Mouse (Mus musculus) erythroblast, adult 5-6 weeks (primary cell): ENCODE data around the gene Nedd9. TPM values are rescaled to one million over a fixed set of nuclear protein-coding genes. Genes with fewer than 3 reads are reported as not detected.
A peak's percentile ranks its signal among the peaks of the same experiment; 100 is the strongest.

ENCODE experiments used
- ATAC-seq: replicated peaks from 2 replicates; pipeline ENCODE4 v1.8.0; 2016; ENCODE audit warnings: moderate number of reproducible peaks, mild to moderate bottlenecking, moderate TSS enrichment, inconsistent platforms; ENCODE audit not compliant: poor library complexity, low FRiP score, severe bottlenecking
- total RNA-seq, 2 experiments: library from RNA; stranded (forward) in 1 of 2; stranded (reverse) in 1 of 2; fragments of 150-400 nt in 1 of 2; fragments of 200-764, 138-1000 nt in 1 of 2; gene quantifications; 2 replicates each; pipeline versions ENCODE4 v1.2.3 to v1.2.4; 2015 to 2017; ENCODE audit warnings: low replicate concordance in 2 of 2

Gene Nedd9
- total RNA-seq, 2 experiments from 2014 or later: 13.1 to 14.4 TPM

DNA sequence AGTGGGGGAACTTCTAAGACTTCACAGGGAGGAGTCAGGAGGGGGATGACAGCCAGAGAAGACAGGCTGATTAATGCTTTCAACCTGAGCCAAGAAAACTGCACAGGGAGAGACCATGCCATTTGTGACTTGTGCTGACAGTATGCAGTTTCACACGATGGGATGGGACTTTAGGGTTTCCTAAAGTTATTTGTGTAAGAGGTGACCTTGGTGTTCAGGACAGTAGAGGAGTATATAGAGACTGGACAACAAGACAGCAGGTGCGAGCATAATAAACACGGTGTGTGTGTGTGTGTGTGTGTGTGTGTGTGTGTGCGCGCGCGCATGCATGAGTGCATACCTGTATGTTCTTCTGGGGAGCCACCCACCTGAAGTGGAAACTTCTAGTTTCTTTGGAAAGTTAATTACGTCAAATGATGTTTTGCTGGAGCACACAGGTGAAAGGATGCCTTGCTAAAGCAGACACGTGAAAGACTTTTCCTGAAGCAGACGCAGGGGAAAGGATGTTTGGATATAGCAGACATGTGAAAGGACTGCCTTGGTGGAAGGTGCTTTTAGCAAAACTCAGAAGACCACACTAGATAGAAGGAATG, 29.3 kb downstream of the Nedd9 start:
- no peak for ATAC-seq

DNA sequence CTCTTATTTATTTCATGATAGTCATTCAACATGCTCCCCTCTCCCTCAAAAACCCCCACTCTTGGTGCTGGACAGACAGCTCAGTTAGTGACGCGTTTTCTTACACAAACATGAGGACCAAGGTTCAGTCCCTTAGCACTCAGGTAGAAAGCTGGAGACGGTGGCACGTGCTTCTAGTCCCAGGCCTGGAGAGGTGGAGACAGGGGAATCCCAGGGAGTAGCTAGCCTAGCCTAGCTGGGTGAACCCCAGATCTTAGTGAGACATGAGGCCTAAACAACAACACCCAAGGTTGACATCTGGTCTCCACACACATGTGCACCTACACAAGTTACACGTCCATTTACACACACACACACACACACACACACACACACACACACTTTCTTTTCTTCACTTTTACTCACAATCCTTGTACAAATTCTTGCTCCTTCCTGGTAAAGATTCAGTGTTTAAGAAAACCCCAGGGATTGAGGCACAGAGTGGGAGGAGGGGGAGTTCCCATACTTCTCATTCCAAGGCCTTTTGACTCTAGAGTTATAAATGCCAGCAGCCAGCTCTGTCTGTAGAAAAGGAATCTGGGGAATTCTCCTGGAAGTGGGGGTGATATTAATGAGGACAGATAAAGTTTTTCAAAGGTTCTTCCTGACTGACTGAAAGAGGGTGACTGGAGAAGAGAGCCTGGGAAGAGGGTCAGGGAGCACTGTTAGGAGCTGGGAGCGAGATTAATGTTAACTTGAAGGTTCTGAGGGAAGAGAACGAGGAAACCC, 29.9 kb downstream of the Nedd9 start:
- no peak for ATAC-seq

DNA sequence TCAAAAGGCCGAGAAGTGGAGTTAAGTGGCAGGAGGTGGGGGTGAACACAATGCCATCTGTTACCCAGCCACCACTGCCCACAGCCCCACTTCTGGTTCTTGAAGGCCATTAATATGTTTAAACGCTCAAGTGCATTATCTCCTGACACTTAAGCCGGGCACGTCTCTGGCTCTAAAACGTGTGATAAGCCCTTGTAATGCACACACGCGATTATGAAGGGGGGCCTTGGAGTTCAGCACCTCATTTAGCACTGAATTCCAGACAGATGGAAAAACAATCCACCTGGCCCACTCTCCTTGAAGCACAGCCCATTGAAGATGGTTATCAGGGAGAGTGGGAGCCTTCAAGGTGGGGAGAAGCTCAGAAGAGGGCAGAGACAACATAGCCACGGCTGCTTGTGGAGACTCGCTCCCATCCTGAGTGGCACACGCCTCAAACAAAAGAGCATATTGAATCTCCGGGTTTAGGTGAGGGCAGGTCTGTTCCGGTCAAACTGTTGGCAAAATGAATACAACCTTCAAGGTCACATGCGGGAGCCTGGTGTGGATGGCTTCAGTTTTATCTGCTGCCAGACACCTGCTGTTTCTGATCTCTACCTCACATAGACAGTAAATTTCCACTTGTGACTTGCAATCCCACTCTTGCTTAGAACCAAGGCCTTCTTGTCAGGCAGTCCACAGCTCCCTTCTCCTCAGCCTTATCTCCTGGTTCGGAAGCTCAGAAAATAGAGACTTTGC, 30.7 kb downstream of the Nedd9 start:
- peak; percentile 35 for ATAC-seq

DNA sequence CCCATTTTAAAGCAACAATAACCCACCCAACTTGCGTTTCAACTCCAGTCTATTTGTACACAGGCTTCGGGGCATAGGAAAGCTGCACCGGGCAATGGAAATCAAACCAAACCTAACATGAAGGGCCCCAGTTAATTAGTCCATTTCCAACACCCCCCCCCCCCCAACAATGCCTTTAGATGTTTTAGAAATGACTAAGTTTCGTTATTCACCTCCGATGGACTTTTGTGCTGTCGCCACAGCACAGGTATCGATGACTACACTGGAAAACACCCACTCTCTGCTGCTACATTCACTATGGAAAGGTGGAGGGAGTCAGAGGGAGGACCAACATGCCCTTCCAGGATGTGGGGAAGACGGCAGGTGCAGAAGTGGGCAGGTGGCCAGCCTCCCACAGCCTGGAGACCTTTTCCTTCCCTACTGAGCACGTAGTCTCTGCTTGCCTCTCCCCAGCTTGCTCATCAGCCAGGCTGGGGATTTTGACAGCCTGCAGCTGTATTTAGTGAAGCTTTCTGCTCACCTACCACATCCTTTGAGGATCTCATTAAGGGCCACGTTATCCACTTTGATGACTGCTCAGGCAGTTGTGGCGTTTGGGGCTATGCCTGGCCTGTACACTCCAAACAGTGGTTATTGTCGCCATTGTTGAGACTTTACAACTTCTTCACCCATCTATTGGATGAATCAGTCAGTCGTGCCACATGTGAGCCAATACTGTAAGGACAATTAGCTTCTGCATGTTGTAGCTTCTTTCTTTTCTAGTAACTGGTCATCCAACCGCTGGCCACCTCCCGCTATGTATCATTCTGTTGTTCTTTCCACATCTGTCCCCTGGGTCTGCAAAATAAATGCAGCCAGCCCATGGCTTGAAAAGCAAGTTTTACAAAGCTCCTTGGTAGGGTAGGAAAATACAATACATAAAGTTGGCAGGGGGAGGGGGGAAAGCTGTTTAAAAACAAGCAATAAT, 33.7 kb downstream of the Nedd9 start:
- no peak for ATAC-seq

DNA sequence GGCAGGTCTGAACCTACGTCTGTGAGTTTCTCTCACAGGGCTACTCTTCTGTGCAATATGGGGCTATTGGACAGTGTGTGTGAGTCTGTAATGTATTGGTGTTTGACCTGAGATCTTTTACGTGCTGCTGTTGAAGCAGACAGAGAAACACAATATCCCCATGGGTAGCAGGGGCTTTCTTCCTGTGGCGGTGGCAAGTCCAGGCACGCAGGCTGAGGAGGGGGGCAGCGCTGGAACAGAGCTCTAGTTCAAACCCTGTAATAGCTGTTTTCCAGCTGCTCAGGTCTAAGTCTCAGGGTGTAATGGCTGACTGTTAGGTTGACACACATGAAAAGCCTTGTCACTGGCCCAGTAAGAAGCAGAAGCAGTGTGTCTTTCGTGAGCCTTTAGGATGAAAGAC, 36.3 kb downstream of the Nedd9 start:
- no peak for ATAC-seq

DNA sequence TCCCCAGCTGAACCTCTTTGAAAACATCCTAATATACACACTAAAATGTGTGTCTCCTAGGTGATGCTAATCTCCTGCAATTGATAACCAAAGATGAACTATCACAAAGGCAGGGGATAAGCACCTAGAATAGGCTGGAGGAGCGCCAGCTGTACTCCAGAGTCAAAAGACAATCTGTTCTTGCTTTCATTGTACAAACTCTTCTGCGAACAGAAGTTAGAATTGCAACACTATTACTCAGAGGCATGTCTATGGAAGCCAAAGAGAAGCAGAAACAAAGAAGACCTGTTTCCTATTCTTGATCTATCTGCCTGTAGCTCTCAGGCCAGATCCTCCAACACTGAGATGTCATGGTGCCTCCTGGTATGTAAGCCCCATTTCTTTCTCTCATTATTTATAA, 38.0 kb downstream of the Nedd9 start:
- no peak for ATAC-seq

DNA sequence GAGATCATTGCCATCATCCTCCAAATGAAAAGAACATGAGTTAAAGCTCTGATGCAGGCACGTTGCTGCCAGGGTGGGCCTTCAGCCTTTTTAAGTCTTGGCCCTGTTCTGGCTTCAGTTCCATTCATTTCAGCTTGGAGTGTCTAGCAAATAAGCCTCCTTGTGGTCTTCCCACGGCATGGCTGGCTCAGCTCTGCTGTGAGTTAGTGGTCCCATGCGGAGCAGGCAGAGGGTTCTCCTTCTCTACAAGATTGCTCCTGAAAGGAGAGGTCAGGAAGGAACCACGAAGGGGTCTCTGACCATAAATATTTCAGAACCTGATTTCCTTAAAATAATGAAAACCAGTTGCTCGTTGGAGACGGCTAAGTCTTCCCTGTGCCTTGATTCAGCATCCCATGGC, 40.0 kb downstream of the Nedd9 start:
- no peak for ATAC-seq

DNA sequence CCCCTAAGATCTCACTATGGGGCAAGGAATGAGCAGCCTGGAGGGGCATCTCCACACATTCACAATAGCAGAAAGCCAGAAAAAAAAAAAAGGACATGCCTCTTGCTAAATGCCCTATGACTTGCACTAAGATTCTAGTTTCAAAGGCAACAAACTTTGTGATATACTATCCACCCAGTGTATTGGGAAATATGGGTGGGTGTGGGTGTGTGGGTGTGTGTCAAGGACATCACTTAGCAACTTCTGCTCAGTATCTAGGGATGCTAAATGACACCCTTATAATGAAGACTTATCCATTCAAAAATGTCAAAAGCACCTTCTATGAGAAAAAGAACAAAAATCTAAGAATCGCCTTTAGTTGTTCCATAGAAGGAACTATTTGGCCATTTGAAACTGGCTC, 40.6 kb downstream of the Nedd9 start:
- no peak for ATAC-seq

DNA sequence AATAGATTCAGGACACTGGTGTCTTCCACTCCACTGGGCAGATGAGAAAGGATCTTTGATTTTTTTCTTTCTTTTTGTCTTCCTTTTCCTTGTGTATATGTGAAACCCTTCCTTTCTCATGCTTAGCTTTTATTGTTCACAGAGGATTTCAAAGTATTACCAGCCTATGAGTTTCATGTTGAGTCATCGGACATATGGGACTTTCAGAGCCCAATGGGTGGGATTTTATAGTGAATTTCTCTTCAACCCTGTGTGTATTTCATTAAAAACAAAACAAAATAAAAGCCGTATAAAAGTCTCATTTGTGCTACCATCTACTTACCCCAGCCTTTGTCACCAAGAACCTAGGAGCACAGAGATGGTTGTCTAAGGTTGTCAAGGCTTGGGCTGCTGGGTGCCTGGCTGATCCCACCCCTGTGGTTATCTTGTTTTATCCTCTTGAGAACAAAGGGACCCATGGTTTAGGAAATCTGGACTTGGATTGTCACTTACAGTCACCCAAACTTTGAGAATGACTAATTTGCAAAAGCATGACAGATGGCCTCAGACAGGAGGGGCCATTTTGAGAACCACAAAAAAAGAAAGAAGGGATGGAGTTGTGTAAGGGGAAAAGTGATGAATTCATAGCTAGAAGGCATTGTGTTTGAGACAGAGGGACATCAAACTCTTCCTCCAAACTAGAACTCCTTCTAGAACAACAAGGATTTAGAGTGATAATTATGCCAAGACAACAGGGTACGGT, 41.9 kb downstream of the Nedd9 start:
- no peak for ATAC-seq

DNA sequence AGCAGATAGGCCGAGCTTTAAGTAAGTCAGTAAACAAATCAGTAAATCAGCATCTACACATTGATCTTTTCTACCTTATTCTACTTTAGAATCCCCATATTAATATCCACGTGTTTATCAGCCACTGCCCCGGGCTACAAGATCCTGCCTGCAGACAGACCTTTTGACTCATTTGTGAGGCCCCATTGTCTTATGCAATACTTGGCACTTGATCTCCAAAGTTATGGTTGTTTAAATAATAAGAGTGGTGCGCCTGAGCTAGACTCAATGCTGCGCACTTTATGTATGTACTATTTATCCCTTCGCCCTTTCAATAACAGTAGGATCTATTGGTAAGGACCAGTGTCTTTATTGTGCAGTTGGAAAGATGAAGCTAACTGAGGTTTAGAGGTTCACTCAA, 42.9 kb downstream of the Nedd9 start:
- no peak for ATAC-seq

DNA sequence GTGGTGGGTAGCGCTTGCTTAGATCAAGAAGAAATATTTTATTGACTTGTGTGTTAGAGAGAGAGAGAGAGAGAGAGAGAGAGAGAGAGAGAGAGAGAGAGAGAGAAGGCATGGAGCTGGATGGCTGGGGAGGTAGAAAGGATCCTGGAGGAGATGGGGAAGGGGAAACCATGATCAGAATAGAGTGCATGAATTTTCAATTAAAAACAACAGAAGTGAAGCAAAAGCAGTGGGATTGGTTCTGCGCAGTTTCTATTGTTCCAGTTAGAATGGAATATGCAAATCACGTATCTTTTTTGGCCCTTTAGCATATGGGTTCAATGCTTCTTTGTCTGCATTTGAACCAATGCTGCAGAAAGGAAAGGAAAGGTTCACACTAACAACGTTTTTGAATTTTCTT, 45.0 kb downstream of the Nedd9 start:
- ATAC-seq: no peak

DNA sequence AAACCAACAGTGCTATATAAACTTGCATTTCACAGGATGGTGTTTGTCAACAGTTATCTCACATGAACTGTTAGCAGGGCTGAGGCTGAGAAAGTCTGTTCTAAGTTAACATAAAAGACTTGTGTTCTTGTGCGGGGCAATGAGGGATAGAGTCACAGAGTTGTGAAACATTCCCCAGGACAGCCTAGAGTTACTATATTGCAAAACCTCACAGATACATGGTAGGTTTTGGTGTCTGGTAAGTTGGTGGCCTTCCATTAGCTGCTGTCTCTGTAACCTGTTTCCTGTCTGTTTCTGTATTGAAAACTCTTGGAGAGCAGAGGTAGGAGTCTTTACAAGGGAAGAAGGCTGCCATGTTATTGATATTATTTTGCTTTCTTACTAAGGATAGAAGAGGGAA, 47.0 kb downstream of the Nedd9 start:
- ATAC-seq: no peak

DNA sequence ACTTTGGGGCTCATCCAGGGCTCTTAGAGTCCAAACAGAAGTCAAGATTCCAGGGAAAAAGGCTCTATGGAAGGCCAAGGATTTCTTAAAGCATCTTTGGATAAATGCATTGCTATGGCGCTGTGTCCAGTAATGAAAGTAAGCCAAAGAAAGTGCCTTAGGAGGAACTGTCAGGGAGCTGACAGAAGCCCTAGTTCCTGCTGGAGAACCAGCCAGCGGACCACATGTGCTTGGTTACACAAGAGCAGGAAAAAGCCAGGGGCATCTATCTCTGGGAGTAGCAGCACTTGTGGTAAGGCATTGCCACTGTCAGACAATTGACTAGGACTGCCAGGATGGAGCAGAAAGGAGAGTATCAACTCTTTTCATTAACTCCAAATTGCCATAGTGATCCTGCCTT, 49.8 kb downstream of the Nedd9 start:
- no peak for ATAC-seq

DNA sequence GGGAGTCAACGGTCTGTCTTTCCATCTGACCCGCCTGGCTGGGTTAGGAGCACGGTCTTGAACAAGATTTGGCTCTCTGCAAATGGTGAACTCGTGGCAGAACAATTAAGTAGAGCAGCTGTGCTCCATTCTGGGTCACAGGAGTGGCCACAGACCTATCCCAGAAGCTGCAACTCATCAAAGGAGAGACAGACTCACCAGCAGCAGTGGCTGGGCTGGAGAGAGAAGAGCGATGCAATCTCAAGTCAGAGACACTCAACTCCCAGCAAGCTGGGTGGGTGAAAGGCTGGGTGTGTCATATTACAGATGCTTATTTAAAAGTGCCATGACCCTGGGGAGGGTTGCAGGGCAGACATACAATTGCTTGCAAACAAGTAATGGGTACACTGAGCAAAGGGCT, 50.4 kb downstream of the Nedd9 start:
- ATAC-seq: no peak

DNA sequence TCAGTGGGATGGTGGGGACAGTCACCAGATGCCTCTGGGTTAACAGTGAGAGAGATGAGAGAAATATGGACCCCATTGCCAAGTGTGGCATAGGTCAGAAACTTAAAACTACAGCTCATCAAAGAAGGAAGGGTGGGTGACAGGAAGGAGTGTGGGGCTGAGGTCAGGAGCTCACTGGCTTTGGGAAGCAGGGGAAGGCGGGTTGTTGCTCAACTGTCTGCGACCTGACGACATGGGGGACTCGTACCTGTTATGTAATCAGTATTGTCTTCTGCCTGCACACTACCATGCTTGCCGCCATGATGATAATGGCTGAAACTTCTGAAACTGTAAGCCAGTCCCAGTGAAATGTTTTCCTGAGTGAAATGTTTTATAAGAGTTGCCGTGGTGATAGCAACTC, 54.0 kb downstream of the Nedd9 start:
- ATAC-seq: no peak

DNA sequence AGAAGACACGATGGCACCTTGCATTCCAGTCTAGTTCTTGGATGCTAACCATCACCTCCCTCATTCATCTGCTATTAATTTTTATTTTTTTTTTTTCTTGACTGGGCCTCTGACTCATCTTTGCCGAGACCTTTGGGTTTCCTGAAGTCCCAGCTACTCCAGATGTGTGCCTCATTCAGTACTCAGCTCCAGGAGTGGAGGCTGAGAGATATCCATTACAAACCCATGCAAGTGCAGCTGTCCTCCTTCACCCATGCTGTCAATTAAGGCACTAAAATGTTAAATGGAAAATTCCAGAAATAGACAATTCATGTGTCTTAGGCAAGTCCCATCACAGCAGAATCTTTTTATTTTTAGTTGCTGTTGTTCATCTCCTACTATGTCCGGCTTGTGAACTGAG, 55.4 kb downstream of the Nedd9 start:
- ATAC-seq: no peak

DNA sequence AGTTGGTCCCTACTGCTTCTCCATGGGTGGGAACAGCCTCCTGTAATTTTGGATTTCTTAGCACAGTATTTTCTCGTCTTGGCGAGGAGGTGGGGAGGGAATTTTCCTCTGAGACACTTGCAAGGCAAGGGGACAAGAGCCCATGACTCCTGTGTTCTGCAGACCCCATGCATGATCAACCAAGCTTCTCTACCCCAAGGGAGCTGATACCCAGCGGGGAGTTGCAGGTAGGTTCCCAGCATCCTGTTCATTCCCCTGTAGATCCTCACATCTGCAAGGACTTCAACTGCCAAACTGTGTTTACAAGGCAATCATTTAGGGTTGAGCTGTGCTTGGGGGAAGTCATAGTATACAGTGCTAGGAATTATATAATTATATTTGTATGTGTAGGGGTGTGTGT, 60.1 kb downstream of the Nedd9 start:
- no peak for ATAC-seq

DNA sequence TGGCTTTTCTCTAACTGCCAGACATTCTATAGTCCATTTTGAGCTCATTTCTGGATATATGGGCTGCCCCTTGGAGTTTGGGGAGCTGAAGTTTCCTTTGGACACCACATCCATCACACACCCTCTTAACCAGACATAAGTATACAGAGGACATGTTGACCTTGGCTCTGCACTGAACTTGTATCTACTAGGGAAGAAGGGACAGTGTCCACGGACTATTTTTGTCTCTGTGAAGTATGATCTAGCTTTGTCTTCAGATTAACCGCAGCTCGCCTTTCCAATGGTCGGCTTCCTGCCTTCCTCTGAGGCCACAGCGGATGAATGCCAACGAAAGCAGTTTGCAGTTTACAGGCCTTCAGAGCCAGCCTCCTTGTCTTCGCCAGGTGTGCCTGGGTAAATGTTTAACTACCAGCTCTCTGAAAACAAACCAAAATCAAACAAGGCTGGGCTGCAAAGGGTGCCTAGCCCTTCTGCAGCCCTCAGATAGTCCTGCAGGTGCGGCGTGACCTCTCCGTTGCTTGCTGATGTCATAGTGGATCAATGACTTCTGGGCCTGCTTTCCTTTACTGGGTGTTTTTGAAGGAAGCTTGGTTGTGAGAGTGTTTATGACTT, 63.6 kb downstream of the Nedd9 start:
- no peak for ATAC-seq

DNA sequence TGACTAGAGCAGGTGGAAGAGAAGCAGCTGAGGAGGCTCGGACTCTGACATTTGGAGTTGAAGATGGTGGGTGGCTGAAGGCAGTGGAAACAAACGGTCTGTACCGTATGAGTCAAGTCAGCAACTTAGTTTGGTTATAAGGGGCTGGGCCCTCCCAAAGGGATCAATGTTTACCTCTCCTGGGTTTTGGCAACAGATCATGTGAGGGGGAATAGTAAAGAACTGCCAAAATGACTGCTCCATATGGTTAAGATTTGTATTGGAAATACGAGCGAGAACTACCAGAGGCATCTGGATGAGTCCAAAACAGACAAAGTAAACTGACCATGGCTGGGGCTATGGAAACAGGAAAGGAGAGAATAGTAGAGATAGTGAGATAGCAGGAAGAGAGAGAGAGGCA, 64.6 kb downstream of the Nedd9 start:
- ATAC-seq: no peak
